Mouse (Mus musculus) megakaryocyte-erythroid progenitor cell, adult 5 weeks (primary cell): ENCODE results near the gene Olfr1303. TPM values are rescaled to one million over a fixed set of nuclear protein-coding genes. Genes with fewer than 3 reads are reported as not detected.

ENCODE experiments used
- polyA plus RNA-seq: library from polyadenylated mRNA; stranded (reverse); fragments of >175 nt; gene quantifications from 2 replicates; pipeline ENCODE4 v1.2.3, GENCODE M21; 2012

Olfr1303 gene
- polyA plus RNA-seq = not detected in 2 replicates

GRCm38 (mm10) chr2:111820240-111820639 is at the start of gene Olfr1303:
Gene Olfr1303 (minus strand): TSS chr2:111820340.

GRCm38 (mm10) chr2:111777129-111777528 is 43.0 kb downstream of the Olfr1303 start, which contains the start of gene Olfr1302:
Gene Olfr1302 (plus strand): TSS chr2:111777429.

Other genes starting within 250 kb of the Olfr1303 start
- gene Olfr1297, start 193.8 kb downstream of the Olfr1303 start, polyA plus RNA-seq = not detected in 2 replicates
- not detected in 2 replicates for gene Olfr1298, start 171.1 kb downstream of the Olfr1303 start, polyA plus RNA-seq
- not detected in 2 replicates for gene Olfr1299, start 158.9 kb downstream of the Olfr1303 start, polyA plus RNA-seq
- not detected in 2 replicates for gene Olfr1301, start 69.3 kb downstream of the Olfr1303 start, polyA plus RNA-seq
- gene Olfr1302, start 42.9 kb downstream of the Olfr1303 start, polyA plus RNA-seq = not detected in 2 replicates
- gene Olfr1305, start 56.8 kb upstream of the Olfr1303 start, polyA plus RNA-seq = not detected in 2 replicates
- gene Olfr1306, start 95.9 kb upstream of the Olfr1303 start, polyA plus RNA-seq = not detected in 2 replicates
- 0.01 TPM in 1 of 2 replicates, not detected in the other for gene Olfr1307, start 129.1 kb upstream of the Olfr1303 start, polyA plus RNA-seq
- not detected in 2 replicates for gene Olfr1308, start 144.6 kb upstream of the Olfr1303 start, polyA plus RNA-seq
- gene Olfr1309, start 169.9 kb upstream of the Olfr1303 start, polyA plus RNA-seq = not detected in 2 replicates
- gene Olfr1310, start 192.4 kb upstream of the Olfr1303 start, polyA plus RNA-seq = 0.01 and 0.03 TPM in 2 replicates
- gene Olfr1311, start 204.1 kb upstream of the Olfr1303 start, polyA plus RNA-seq = not detected in 2 replicates
- gene Olfr1312, start 229.9 kb upstream of the Olfr1303 start, polyA plus RNA-seq = not detected in 2 replicates